Mouse (Mus musculus) C2C12 (cell line): Measurements from ENCODE around the gene Ssu2. TPM values are rescaled to one million over a fixed set of nuclear protein-coding genes. Genes with fewer than 3 reads are reported as not detected.
A peak's percentile ranks its signal among the peaks of the same experiment; 100 is the strongest.

Experiments used
- H3K27me3 ChIP-seq: one replicate; pipeline ENCODE4 v1.6.1; 2011; ENCODE audit not compliant: control insufficient read depth, insufficient read depth, insufficient read length
- H3K36me3 ChIP-seq: one replicate; pipeline ENCODE4 v1.6.1; 2011; ENCODE audit not compliant: control insufficient read depth, insufficient read depth
- H3K4me3 ChIP-seq: one replicate; pipeline ENCODE4 v1.5.1; 2011; ENCODE audit warnings: mild to moderate bottlenecking, control low read depth; ENCODE audit not compliant: poor library complexity, insufficient read depth, severe bottlenecking
- H3K79me2 ChIP-seq: one replicate; pipeline ENCODE4 v1.6.1; 2011; ENCODE audit not compliant: control insufficient read depth, insufficient read depth
- H3K79me3 ChIP-seq: one replicate; pipeline ENCODE4 v1.6.1; 2011; ENCODE audit warnings: low read depth, control low read depth
- H3ac ChIP-seq: one replicate; pipeline ENCODE3; 2011; ENCODE audit warnings: low read depth; ENCODE audit not compliant: control insufficient read depth, insufficient read length
- CEBPB ChIP-seq: IDR thresholded peaks from one replicate; pipeline ENCODE4 v1.6.1; 2011; ENCODE audit warnings: low read depth, mild to moderate bottlenecking, control low read depth, moderate library complexity
- CTCF ChIP-seq: IDR thresholded peaks from one replicate; pipeline ENCODE4 v1.5.1; 2011; ENCODE audit not compliant: control insufficient read depth, insufficient read depth, insufficient read length
- FOSL1 ChIP-seq: IDR thresholded peaks from one replicate; pipeline ENCODE4 v1.8.0; 2011; ENCODE audit warnings: mild to moderate bottlenecking, low read length; ENCODE audit not compliant: poor library complexity, insufficient read depth, severe bottlenecking
- MAX ChIP-seq: IDR thresholded peaks from one replicate; pipeline ENCODE4 v1.6.1; 2011; ENCODE audit warnings: mild to moderate bottlenecking, control low read depth
- MYOD1 ChIP-seq: IDR thresholded peaks from one replicate; pipeline ENCODE4 v1.6.1; 2011; ENCODE audit warnings: low read depth; ENCODE audit not compliant: control insufficient read depth, insufficient read length
- MYOG ChIP-seq: IDR thresholded peaks from one replicate; pipeline ENCODE4 v1.6.1; 2011; ENCODE audit not compliant: control insufficient read depth, insufficient read length; ENCODE audit errors: extremely low read depth
- USF1 ChIP-seq: IDR thresholded peaks from one replicate; pipeline ENCODE4 v1.6.1; 2011; ENCODE audit warnings: low read depth, mild to moderate bottlenecking, control low read depth, moderate library complexity
- polyA plus RNA-seq: library from polyadenylated mRNA; unstranded; fragments of >200 nt; fragmentation: generic; extraction: Trizol; gene quantifications from one replicate; pipeline ENCODE4 v1.2.1, GENCODE M21; 2012; ENCODE audit warnings: missing spikeins

Ssu2 gene
- polyA plus RNA-seq, 1 experiment, result not detected

DNA sequence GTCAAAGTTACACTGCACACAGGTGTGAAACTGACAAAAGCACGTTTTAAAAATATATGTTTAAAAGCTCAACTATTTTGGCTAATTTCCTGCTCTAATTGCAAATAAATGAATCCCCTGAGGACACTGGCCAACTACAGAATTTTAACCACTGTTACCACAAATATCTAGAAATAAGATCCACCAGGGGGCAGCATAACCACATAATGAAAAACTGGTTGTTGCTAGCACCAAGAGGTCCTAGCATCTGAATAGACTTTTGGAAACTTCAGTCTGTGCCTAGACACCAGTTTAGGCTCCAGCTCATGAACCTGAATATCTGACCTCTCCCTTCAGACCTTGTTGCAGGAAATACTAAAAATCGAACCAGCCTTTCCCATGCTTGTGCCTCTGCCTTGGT is 23.2 kb downstream of the Ssu2 start:
- no peak overlapping the region for H3K4me3 ChIP-seq
- no peaks in the 10 kb centered on the region for H3K79me2 ChIP-seq
- no peak overlapping the region for H3ac ChIP-seq
- TF ChIP-seq MYOG (no peak), MAX (no peak), MYOD1 (no peak), CTCF (no peak)
- peaks cover 9% of the 10 kb centered on the region for H3K27me3 ChIP-seq
- H3K79me3 ChIP-seq, result no peaks in the 10 kb centered on the region
- no peaks in the 10 kb centered on the region for H3K36me3 ChIP-seq

DNA sequence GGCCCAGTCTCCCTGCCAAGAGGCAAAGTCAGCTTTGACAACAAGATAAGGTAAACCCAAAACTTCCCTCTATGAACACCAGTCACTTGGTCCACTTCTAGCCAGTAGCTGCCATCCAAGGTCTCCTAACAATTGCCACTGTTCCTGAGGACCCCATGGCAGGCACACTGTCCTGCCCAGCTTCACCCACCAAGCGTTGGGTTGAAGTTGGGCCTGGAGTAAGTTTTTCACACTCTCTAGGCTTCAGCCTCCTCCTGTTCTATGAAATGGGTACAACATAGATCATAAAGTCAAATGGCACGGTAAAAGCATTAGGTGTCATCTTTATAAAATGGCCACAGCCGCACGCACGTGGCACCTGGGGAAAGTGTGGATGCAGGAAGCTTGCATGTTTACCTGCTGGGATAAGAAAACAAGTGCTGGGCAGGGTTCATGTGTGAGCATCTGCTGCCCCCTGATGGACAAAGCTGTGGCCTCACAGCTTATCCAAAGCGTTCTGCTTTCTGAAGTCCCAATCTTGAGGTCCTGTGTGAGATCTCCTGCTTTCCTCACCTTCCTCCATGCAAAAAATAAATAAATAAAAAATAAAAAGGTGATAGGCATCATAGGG is 25.4 kb downstream of the Ssu2 start:
- no peak for TF ChIP-seq CEBPB
- TF ChIP-seq CTCF, result peak; percentile 74
- H3K79me2 ChIP-seq, result no peaks in the 10 kb centered on the region
- no peaks in the 10 kb centered on the region for H3K36me3 ChIP-seq
- peaks cover 6% of the 10 kb centered on the region for H3K27me3 ChIP-seq
- H3K4me3 ChIP-seq, result no peak overlapping the region
- H3K79me3 ChIP-seq, result no peaks in the 10 kb centered on the region
- no peak overlapping the region for H3ac ChIP-seq

DNA sequence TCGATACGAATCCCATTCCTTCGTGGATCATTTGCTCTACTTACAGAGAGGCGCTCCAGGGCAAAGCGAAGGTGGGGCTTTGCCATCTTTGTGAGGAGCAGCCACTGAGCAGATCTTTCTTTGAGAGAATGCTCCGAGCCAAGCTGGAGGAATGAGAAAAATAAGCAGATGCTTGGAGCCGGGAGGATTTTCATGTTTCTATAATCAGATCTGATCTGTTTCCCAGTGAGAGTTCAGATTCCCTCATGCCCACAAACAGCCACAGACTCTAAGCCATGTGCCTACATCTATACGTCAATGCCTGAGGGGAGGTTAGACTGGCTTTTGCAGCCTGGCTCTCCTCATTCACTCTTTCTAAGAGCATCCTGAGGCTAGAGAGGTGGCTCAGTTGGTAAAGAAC is 27.1 kb downstream of the Ssu2 start:
- H3ac ChIP-seq, result no peak overlapping the region
- no peaks in the 10 kb centered on the region for H3K36me3 ChIP-seq
- no peaks in the 10 kb centered on the region for H3K79me2 ChIP-seq
- no peak for TF ChIP-seq CTCF
- no peak for TF ChIP-seq FOSL1
- TF ChIP-seq MYOG, result no peak
- no peak for TF ChIP-seq CEBPB
- TF ChIP-seq MAX, result no peak
- TF ChIP-seq MYOD1, result no peak
- TF ChIP-seq USF1, result no peak
- H3K27me3 ChIP-seq, result peaks cover 6% of the 10 kb centered on the region
- H3K79me3 ChIP-seq, result no peaks in the 10 kb centered on the region
- no peak overlapping the region for H3K4me3 ChIP-seq

DNA sequence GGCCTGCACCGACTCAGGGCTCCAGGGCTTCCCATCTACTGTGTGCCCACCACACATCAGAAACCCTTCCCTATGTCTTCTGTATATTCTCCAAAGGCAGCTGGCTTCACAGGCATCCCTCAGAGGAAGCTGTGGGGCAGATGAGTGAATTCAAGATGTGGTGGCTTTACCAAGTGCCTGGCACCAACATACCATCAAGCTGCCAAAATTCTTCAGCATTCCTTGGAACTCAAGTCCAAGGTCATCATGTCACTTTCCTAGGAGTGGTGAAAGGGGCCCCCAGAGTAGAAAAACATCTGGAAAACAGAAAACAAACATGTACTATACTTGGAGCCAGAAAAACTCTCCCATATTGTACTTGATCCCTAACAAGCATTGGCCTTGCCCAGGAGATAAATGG is 28.5 kb downstream of the Ssu2 start:
- Histone ChIP-seq H3K79me2 (no peaks in the 10 kb centered on the region), H3ac (no peak overlapping the region), H3K27me3 (peaks cover 6% of the 10 kb centered on the region), H3K36me3 (no peaks in the 10 kb centered on the region), H3K79me3 (no peaks in the 10 kb centered on the region), H3K4me3 (no peak overlapping the region)
- no peak for TF ChIP-seq FOSL1
- no peak for TF ChIP-seq USF1
- TF ChIP-seq MYOG, result no peak
- TF ChIP-seq CEBPB, result no peak
- TF ChIP-seq CTCF, result no peak
- TF ChIP-seq MYOD1, result no peak
- no peak for TF ChIP-seq MAX

DNA sequence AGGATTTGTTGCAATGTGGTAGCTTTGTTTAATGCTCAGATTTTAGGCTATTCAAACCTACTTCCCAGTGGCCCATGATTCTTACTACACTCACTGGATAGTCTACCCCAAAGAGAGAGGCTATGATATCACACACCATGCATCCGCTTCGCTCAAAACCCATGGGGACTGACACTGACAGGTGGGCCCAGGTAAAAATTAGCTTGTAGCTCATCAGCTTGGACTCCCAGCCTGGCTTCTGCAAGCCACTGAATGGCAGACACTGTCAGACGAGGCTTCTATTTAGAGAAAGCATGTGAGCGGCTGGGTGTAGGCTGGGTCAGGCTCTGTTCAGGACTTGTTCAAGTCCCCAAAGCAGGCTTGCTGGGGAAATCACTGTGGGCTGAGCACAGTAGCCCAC is 37.4 kb downstream of the Ssu2 start:
- no peak overlapping the region for H3K4me3 ChIP-seq
- no peaks in the 10 kb centered on the region for H3K79me2 ChIP-seq
- H3K79me3 ChIP-seq, result no peaks in the 10 kb centered on the region
- H3ac ChIP-seq, result no peak overlapping the region
- no peaks in the 10 kb centered on the region for H3K36me3 ChIP-seq
- TF ChIP-seq MYOD1 (no peak), CEBPB (no peak), MAX (no peak), FOSL1 (no peak), CTCF (no peak), USF1 (no peak), MYOG (no peak)
- no peaks in the 10 kb centered on the region for H3K27me3 ChIP-seq

DNA sequence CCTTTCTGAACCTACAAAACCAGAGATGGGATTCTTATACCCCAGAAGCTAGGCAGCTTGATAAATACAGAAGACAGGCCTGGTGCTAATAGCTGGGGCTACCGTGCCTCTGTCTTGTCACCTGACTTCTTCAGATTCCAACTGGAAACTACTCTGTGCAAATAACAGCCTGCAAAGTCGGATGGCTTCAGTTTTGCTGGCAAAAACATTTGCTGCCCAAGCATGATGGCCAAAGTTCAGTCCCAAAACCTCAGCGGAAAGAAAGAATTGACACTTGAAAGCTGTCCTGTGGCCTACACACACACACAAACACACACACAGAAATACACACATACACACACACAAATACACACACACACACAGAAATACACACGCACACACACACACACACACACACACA is 48.8 kb downstream of the Ssu2 start:
- Histone ChIP-seq H3K79me2 (no peaks in the 10 kb centered on the region), H3ac (no peak overlapping the region), H3K27me3 (no peaks in the 10 kb centered on the region), H3K36me3 (no peaks in the 10 kb centered on the region), H3K79me3 (no peaks in the 10 kb centered on the region), H3K4me3 (no peak overlapping the region)
- TF ChIP-seq CTCF, result no peak
- TF ChIP-seq MYOG, result no peak
- TF ChIP-seq FOSL1, result no peak
- no peak for TF ChIP-seq CEBPB
- no peak for TF ChIP-seq MYOD1
- TF ChIP-seq USF1, result no peak
- no peak for TF ChIP-seq MAX
